Mouse (Mus musculus) liver, adult 2 months (tissue): Measurements from ENCODE around the gene Trappc3. TPM values are rescaled to one million over a fixed set of nuclear protein-coding genes. Genes with fewer than 3 reads are reported as not detected.

Source experiments
- DNase-seq: peaks from one replicate; pipeline ENCODE4 v3.0.0-alpha.2; 2011; ENCODE audit warnings: low read depth, low spot score; ENCODE audit errors: extremely low read depth
- H3K27ac ChIP-seq: fragments of 200-500 bp; replicated peaks from 2 replicates; pipeline ENCODE4 v1.5.1; 2012; ENCODE audit warnings: low read depth, mild to moderate bottlenecking, control low read depth, inconsistent platforms, low read length; ENCODE audit not compliant: insufficient read depth
- H3K27me3 ChIP-seq: fragments of 200-500 bp; 2 replicates; pipeline ENCODE4 v1.6.1; 2012; ENCODE audit warnings: mild to moderate bottlenecking, moderate library complexity, low read length, inconsistent platforms; ENCODE audit not compliant: control insufficient read depth, insufficient read depth
- H3K36me3 ChIP-seq: fragments of 200-500 bp; 2 replicates; pipeline ENCODE4 v1.6.1; 2012; ENCODE audit warnings: low read length, inconsistent platforms; ENCODE audit not compliant: control insufficient read depth, insufficient read depth
- H3K4me1 ChIP-seq: fragments of 200-500 bp; 2 replicates; pipeline ENCODE4 v1.6.1; 2011; ENCODE audit warnings: low read length; ENCODE audit not compliant: control insufficient read depth, insufficient read depth
- H3K4me3 ChIP-seq: fragments of 200-500 bp; 2 replicates; pipeline ENCODE4 v1.5.1; 2011; ENCODE audit warnings: low read depth, mild to moderate bottlenecking, control low read depth, low read length, moderate library complexity; ENCODE audit not compliant: insufficient read depth
- H3K79me2 ChIP-seq: fragments of 200-500 bp; 2 replicates; pipeline ENCODE4 v1.6.1; 2012; ENCODE audit warnings: inconsistent platforms, mild to moderate bottlenecking, low read length, moderate library complexity; ENCODE audit not compliant: control insufficient read depth, insufficient read depth
- H3K9ac ChIP-seq: fragments of 200-500 bp; 2 replicates; pipeline ENCODE4 v1.6.1; 2012; ENCODE audit warnings: low read depth, mild to moderate bottlenecking, control low read depth, inconsistent platforms, low read length
- CTCF ChIP-seq: fragments of 200-500 bp; IDR thresholded peaks from 2 replicates; pipeline ENCODE4 v1.5.1; 2011; ENCODE audit warnings: low read depth, low read length, control low read depth
- POLR2A ChIP-seq: fragments of 200-500 bp; IDR thresholded peaks from 2 replicates; pipeline ENCODE4 v1.6.1; 2011; ENCODE audit warnings: low read length, control low read depth; ENCODE audit not compliant: insufficient read depth; ENCODE audit errors: extremely low read depth
- WGBS: fragments of 180-500 bp; shearing (Covaris S2); methylation state at CpG from one replicate; pipeline ENCODE4 v1.1.7; 2018; 5-methylcytosine and 5-hydroxymethylcytosine counted together
- polyA plus RNA-seq: library from polyadenylated mRNA; depleted of rRNA; stranded (reverse); fragments of >200 nt; gene quantifications from 2 replicates; pipeline ENCODE4 v1.2.3, GENCODE M21; 2012
- total RNA-seq: library from RNA; depleted of rRNA; stranded (reverse); fragments of >200 nt; gene quantifications from 2 replicates; pipeline ENCODE4 v1.2.3, GENCODE M21; 2014

Trappc3 gene
- total and polyA plus RNA-seq, 2 experiments = 24.1 to 45.8 TPM

DNA sequence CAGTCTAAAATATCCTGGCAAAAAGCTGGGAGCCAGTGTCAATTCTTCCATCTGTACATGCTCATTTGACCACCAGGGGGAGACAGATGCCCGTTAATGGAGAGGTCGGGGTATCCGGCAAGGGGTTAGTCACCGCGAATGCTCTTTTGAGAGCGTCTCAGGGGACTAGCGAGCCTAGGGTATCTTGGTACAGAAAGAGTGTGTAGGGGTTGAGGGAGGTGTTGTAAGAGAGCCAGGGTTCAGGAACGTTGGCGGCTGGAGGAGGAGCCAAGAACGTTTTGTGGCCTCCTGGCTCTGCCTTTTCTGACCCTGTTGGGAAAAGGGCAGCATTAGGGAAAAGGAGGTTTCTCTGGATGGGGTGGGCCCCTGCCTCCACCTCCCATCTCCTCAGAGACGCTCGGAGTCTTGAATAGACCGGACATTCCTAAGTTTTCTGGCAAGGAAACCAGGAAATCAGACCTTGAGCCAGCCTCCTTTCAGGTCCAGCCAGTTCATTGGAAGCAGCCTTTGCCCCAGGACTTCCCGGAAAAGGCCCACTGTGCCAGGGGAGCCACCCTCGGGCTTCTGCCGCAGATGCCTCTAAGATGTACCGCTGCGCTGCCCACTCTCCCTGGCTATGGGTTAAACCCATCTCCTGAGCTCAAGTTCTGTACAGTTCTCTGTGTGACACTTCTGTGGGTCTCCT lies 34.9 kb upstream of the Trappc3 start:
- WGBS = 3% methylated on average over 18 of the region's 18 CpGs
- H3K4me3 ChIP-seq = peak overlapping the region; percentile 29
- H3K9ac ChIP-seq = peak overlapping the region; percentile 72
- DNase-seq = peak; percentile 56
- TF ChIP-seq POLR2A (no peak), CTCF (peak; percentile 77)
- peak overlapping the region; percentile 55 for H3K27ac ChIP-seq
- peaks cover 6% of the 10 kb centered on the region; the same call in 1 of the 2 replicates for H3K36me3 ChIP-seq
- no peaks in the 10 kb centered on the region for H3K4me1 ChIP-seq
- no peaks in the 10 kb centered on the region for H3K27me3 ChIP-seq
- no peaks in the 10 kb centered on the region for H3K79me2 ChIP-seq

DNA sequence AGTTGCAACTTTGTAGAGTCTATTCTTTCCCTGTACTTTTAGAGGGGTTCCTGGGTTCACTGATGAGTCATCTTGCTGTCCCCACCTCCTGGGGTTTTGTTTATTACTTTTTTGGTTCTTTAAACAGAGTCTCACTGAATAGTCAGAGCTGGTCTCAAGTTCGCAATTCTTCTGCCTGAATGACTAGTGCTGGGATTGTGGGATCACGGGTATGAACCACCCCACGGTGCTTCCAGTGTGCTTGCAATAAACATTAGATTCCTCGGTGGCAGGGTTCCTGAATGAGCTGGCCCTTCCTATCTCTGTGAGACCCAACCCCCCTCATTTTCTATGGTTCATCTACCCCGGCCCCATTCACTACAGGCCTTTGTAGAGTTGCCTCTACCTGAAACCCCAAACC lies 34.0 kb upstream of the Trappc3 start:
- Histone ChIP-seq H3K27me3 (no peaks in the 10 kb centered on the region), H3K79me2 (no peaks in the 10 kb centered on the region), H3K27ac (no peak overlapping the region), H3K4me1 (no peaks in the 10 kb centered on the region), H3K36me3 (peaks cover 13% of the 10 kb centered on the region), H3K9ac (no peak overlapping the region), H3K4me3 (no peak overlapping the region)
- 52% methylated on average over 5 of the region's 5 CpGs for WGBS
- TF ChIP-seq POLR2A = no peak
- TF ChIP-seq CTCF = no peak
- no peak for DNase-seq

DNA sequence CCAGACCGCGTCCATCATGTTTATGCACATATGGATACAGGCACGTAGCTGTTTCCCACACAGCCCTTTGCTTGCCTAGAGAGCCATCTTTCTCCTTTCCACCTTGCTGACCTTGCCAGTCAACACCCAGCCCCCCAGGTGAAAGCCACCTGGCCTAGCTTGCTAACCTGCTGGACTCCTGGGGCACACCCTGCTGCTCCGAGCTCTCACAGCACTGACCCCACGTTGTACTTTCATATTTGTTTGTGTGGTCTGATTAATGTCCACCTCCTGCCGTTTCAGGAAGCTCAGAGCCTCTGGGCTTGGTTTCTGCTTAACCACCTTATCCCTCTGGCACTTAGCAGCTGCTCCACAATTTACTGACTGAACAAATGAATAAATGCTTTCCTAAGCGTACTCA lies 32.2 kb upstream of the Trappc3 start:
- TF ChIP-seq CTCF (no peak), POLR2A (no peak)
- no peaks in the 10 kb centered on the region for H3K79me2 ChIP-seq
- H3K36me3 ChIP-seq = peaks cover 24% of the 10 kb centered on the region
- H3K9ac ChIP-seq = no peak overlapping the region
- no peak for DNase-seq
- WGBS = 60% methylated on average over 7 of the region's 7 CpGs
- H3K27me3 ChIP-seq = no peaks in the 10 kb centered on the region
- no peaks in the 10 kb centered on the region for H3K4me1 ChIP-seq
- no peak overlapping the region for H3K4me3 ChIP-seq
- no peak overlapping the region for H3K27ac ChIP-seq

DNA sequence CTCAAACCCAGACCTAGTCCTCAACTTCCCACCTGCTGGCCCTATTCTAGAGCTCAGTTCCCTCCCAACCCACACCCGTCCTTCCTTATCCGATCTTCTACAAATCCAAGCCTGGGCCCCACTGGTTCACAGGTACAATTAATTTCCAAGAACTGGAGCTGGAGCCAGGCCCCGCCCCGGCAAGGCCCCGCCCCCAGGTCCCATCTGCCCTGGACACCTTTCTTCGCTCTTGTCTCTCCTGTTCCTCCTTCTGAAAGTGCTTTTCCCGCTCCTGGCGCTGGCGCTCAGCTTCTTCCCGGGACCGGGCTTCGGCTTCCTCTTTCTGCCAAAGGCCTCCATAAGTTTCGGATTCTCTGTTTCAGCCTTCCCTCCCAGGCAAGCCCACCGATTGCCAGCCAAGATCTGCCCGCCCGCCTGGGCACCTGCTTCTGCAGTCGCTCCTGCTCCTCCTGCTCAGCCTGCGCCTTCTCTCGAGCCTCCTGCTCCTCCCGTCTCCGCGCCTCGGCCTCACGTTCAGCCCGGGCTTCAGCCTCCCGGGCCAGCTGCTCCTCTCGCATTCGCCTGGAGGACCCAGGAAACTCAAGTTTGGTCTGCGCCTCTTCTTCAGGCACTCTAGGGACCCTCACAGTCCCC lies 28.3 kb upstream of the Trappc3 start:
- Histone ChIP-seq H3K4me3 (no peak overlapping the region), H3K36me3 (peaks cover 35% of the 10 kb centered on the region), H3K9ac (no peak overlapping the region), H3K4me1 (no peaks in the 10 kb centered on the region), H3K27me3 (no peaks in the 10 kb centered on the region), H3K79me2 (no peaks in the 10 kb centered on the region), H3K27ac (no peak overlapping the region)
- DNase-seq = no peak
- 93% methylated on average over 29 of the region's 29 CpGs for WGBS
- no peak for TF ChIP-seq POLR2A
- TF ChIP-seq CTCF = no peak

DNA sequence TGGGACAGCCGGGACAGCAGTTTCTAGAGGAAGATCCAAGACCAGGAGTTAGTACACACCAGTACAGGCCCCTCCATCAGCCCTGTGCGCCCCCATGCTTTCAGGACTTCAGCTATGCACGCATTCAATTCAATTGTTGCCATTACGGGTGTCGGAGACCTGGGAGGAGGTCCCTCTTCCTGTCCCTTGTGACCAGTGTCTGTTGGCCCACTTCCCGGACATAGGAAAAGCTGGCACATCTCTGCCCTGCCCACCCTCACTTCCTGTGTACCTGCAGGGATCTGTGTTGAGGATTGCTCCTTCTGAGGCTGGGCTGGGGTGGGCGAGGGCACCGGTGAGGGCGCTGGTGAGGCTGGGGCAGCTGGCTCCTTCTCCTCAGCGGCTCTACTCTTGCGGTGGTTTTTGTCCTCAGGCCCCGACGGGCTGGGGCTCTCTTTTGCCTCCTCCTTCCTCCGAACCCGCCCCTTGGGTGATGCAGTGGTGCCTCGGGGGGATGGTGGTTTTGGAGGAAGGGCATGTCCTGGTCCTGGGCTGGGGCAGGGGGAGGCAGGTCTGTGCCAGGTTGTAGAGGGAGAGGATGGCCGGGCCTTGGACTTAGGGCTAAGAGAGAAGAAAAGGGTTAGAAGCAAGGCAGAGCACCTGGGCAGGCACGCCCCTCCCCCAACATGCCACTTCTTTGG lies 27.5 kb upstream of the Trappc3 start:
- no peak for DNase-seq
- Histone ChIP-seq H3K27me3 (no peaks in the 10 kb centered on the region), H3K36me3 (peaks cover 35% of the 10 kb centered on the region), H3K27ac (no peak overlapping the region), H3K9ac (no peak overlapping the region; the same call in 1 of the 2 replicates), H3K4me1 (no peaks in the 10 kb centered on the region), H3K4me3 (no peak overlapping the region), H3K79me2 (no peaks in the 10 kb centered on the region)
- 87% methylated on average over 18 of the region's 18 CpGs for WGBS
- TF ChIP-seq POLR2A (no peak), CTCF (no peak)
